Mouse (Mus musculus) splenic B cell, adult 2 months (primary cell): ENCODE results near the gene Ifnk.

Experiments used
- DNase-seq: peaks from one replicate; pipeline ENCODE4 v3.0.0-alpha.2; 2011; ENCODE audit warnings: low read depth, low spot score
- H3K27me3 ChIP-seq: 2 replicates; pipeline ENCODE4 v1.6.1; 2012; ENCODE audit warnings: mild to moderate bottlenecking, low read length, moderate library complexity, mixed read lengths; ENCODE audit not compliant: control insufficient read depth, poor library complexity, insufficient read depth, severe bottlenecking
- H3K36me3 ChIP-seq: 2 replicates; pipeline ENCODE4 v1.6.1; 2012; ENCODE audit warnings: mild to moderate bottlenecking, low read length, moderate library complexity, mixed read lengths; ENCODE audit not compliant: control insufficient read depth, poor library complexity, insufficient read depth, severe bottlenecking

Gene Ifnk

DNA sequence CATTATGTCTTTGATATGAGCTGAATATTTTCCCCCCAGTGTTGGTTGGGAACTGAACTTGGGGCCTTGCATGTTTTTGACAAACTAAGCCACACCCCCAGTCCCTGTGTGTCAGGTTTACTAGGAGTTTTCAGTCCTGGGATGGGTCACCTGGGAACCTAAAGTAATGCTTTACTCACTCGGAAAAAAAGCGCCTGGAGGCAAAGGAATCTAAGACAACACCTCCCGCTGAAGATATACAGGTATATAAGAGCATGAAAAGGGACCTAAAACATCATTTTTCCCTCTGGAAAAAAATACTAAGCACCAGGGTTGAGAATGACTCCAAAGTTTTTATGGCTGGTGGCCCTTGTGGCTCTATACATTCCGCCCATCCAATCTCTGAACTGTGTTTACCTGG, at the start of gene Ifnk:
Gene Ifnk (plus strand): TSS at position 301 of the 400 bp plus-strand sequence.
- 0 out of 2 replicates have a peak, but pooled peaks cover under 1% of the 10 kb centered on the region for H3K27me3 ChIP-seq
- DNase-seq, result no peak
- H3K36me3 ChIP-seq, result no peaks in the 10 kb centered on the region

- H3K27me3 ChIP-seq, result no peaks in the 10 kb centered on the region
- DNase-seq, result no peak
- H3K36me3 ChIP-seq, result no peaks in the 10 kb centered on the region
Observed at GRCm38 (mm10) chr4:35105115-35105773, 46.6 kb upstream of the Ifnk start.

DNA sequence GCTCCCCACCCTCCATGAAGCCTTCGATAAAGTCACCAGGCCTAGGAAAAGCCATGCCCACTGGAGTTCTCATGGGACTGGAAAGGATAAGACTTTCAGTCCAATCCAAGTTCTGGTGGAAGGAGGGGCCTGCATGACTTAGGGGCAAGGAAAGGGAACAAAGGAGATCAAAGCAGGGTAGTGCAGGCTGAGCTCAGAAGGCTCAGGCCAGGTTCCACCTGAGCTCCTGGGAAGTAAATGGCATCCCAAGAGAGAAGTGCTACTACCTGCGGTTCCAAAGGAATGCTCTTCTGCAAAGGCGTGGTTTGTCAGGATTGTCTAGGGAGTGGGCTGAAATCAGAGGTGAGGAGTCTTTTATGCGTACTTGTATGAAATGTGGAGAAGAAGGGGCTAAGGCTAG, 39.4 kb upstream of the Ifnk start:
- no peak for DNase-seq
- no peaks in the 10 kb centered on the region for H3K27me3 ChIP-seq

GRCm38 (mm10) chr4:35113516-35114248, 38.2 kb upstream of the Ifnk start:
- DNase-seq, result no peak
- Histone ChIP-seq H3K27me3 (no peaks in the 10 kb centered on the region), H3K36me3 (no peaks in the 10 kb centered on the region; the same call in 1 of the 2 replicates)

More for the DNA sequence above, 39.4 kb upstream of the Ifnk start:
- H3K36me3 ChIP-seq, result no peaks in the 10 kb centered on the region; the same call in 1 of the 2 replicates

DNA sequence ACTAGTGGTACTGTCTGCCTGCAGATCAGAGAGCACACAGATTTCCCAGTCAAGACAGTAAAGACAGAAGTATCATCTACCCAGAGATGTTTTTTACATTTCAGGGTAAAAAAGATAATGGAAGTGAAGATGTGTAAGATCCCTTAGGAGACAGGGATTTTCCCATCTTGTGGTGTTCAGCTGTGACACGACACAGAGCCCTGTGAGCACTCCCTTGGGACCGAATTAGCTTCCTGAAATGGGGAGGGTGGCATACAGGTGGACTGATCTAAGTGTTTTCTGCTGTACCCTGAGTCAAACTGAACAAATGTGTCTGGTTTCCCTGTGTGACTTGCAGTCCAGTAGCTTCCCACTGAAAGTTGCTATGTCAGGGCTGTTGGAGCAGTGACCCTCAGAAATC, 36.9 kb upstream of the Ifnk start:
- peak; percentile 43 for DNase-seq
- no peaks in the 10 kb centered on the region for H3K27me3 ChIP-seq

DNA sequence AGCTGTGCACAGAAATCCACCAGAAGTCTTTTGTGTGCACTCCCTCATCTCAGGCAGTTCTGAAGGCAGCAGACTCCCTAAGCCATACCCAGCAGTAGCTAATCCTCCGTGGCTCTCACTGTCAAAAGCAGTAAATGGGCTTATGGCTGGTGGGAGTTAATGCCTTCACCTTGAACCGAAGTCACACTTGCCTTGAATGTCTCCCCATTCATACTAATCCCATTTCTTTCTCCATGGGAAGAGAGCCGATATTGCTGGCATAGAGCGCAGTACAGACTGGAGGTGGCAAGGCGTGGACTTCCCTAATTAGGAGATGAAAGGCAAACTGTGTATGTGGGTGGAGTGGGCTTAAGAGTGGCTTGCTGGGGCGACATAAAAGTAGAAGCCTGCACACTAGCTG, 35.9 kb upstream of the Ifnk start:
- Histone ChIP-seq H3K27me3 (no peaks in the 10 kb centered on the region), H3K36me3 (no peaks in the 10 kb centered on the region; the same call in 1 of the 2 replicates)
- no peak for DNase-seq

More for the DNA sequence above, 36.9 kb upstream of the Ifnk start:
- no peaks in the 10 kb centered on the region; the same call in 1 of the 2 replicates for H3K36me3 ChIP-seq

- Histone ChIP-seq H3K27me3 (no peaks in the 10 kb centered on the region), H3K36me3 (no peaks in the 10 kb centered on the region; the same call in 1 of the 2 replicates)
- DNase-seq, result no peak
Observed at GRCm38 (mm10) chr4:35117144-35117543, 34.7 kb upstream of the Ifnk start.

DNA sequence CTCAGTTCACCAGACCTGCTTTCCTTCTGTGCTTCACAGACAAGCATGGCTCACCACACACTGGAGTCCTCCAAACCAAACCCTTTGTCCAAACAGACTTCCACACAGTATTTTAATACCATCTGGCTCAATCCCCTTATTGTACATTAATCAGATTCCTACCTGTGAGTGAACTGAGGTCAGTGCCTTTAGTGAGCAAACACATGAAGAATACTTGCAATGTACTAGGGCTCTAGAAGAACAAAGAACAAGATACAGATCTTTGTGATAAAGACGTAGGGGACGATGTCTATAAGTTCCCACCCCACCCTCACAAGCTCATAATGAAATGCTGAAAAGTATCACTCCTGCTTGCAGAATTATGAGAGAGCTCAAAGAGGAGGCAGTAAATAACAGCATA, 33.0 kb upstream of the Ifnk start:
- DNase-seq, result no peak
- H3K27me3 ChIP-seq, result no peaks in the 10 kb centered on the region
- H3K36me3 ChIP-seq, result no peaks in the 10 kb centered on the region

GRCm38 (mm10) chr4:35120159-35120558, 31.7 kb upstream of the Ifnk start:
- DNase-seq, result no peak
- H3K27me3 ChIP-seq, result no peaks in the 10 kb centered on the region
- H3K36me3 ChIP-seq, result no peaks in the 10 kb centered on the region

DNA sequence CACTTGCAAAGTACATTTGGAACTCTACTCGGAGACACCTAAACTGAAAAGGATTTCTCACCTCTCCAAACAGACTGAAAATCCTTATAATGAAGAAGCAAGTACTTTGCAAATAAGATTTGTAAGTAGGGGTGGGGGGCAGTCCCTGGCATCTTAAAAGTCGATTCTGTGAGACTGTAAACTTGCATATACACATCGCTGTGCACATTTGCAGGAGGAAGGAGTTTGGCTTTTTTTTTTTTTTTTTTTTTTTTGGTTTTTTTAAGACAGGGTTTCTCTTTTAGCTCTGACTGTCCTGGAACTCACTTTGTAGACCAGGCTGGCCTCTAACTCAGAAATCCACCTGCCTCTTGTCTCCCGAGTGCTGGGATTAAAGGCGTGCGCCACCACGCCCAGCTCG, 31.3 kb upstream of the Ifnk start:
- H3K36me3 ChIP-seq, result no peaks in the 10 kb centered on the region
- no peak for DNase-seq
- no peaks in the 10 kb centered on the region for H3K27me3 ChIP-seq

- Histone ChIP-seq H3K27me3 (no peaks in the 10 kb centered on the region), H3K36me3 (no peaks in the 10 kb centered on the region)
- no peak for DNase-seq
Observed at GRCm38 (mm10) chr4:35121060-35121459, 30.8 kb upstream of the Ifnk start.

GRCm38 (mm10) chr4:35123087-35123486, 28.8 kb upstream of the Ifnk start:
- Histone ChIP-seq H3K36me3 (no peaks in the 10 kb centered on the region), H3K27me3 (no peaks in the 10 kb centered on the region)
- DNase-seq, result no peak

DNA sequence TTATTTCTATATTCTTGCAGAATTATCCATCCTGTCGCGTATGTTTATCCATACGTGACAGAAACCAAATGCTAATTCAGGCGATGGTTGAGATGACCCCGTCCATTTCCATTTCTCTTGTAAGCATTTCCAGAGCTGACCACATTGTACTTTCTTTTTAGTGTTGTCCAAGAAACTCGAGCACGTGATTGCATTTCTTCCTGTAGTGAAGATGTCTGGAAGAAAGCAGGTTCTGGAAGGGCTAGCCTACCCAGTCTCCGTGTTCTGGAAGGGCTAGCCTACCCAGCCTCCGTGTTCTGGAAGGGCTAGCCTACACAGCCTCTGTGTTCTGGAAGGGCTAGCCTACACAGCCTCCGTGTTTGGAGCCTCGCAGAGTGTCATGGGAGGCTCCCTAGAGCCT, 27.8 kb upstream of the Ifnk start:
- DNase-seq, result no peak
- no peaks in the 10 kb centered on the region for H3K36me3 ChIP-seq
- H3K27me3 ChIP-seq, result no peaks in the 10 kb centered on the region

- Histone ChIP-seq H3K27me3 (no peaks in the 10 kb centered on the region), H3K36me3 (no peaks in the 10 kb centered on the region)
- no peak for DNase-seq
Observed at GRCm38 (mm10) chr4:35125299-35125777, 26.5 kb upstream of the Ifnk start.

DNA sequence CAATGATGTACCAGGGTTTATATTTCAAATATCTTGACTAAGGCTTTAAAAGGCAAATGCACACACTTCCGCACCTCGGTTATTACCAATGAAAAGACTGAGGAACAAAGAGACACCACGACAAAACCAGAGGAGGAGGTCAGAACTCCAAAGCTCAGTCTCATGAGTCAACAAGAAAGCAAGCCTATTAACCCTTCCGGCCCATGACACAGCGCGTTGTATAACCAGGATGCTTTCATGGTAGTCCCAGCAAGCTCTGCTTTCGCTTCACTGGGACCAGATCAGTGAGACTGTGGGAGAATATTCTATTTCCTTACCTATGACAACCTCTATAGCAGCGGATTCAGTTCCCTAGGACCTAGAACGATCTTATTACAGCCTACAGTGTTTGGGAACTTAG, 25.1 kb upstream of the Ifnk start:
- Histone ChIP-seq H3K27me3 (no peaks in the 10 kb centered on the region), H3K36me3 (no peaks in the 10 kb centered on the region)
- DNase-seq, result no peak
